Mouse (Mus musculus): ENCODE results near the gene Cdk9. TPM values are rescaled to one million over a fixed set of nuclear protein-coding genes. Genes with fewer than 3 reads are reported as not detected.

The Cdk9 gene
- polyA plus RNA-seq, 1 experiment, result 89.9 TPM

- no peak overlapping the region for H3K27ac ChIP-seq (ENCODE audit: insufficient read depth, low read depth, low read length)
- H3K36me3 ChIP-seq (ENCODE audit: control insufficient read depth, insufficient read depth, low read length), result peaks cover 24% of the 10 kb centered on the region; the same call in 1 of the 2 replicates
- no peaks in the 10 kb centered on the region for H3K27me3 ChIP-seq (ENCODE audit: control insufficient read depth, insufficient read depth, low read length)
- H3K4me1 ChIP-seq (ENCODE audit: control insufficient read depth, insufficient read depth, insufficient read length, low read length), result peaks cover 3% of the 10 kb centered on the region
- H3K4me3 ChIP-seq (ENCODE audit: low read depth, low read length), result no peak overlapping the region
- 95% methylated on average over 8 of the region's 8 CpGs for WGBS
- no peak for TF ChIP-seq POLR2A (IDR thresholded peaks at IDR 0.05; ENCODE audit: low read depth, low read length)
Observed at GRCm38 (mm10) chr2:32687562-32687961, 25.3 kb downstream of the Cdk9 start.

DNA sequence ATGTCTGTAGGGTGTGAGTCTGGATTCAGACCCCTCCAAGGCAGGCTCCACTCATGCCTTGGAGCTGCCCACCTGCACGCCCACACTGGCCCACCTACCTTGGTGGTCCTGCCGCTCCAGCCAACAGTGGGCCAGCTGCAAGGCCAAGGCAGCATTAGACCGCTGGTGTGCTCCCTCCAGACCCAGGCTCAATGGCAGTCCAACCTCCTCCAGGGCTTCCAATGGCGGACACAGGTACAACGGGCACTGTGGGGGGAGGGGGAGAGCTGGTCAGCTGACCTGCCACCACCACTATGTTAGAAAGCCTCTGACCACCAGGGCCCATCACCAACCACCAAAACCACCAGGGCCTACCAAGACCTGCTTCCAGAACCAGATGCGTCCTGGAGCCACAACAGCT, 26.2 kb downstream of the Cdk9 start:
- Histone ChIP-seq H3K27me3 (ENCODE audit: control insufficient read depth, insufficient read depth, low read length) (no peaks in the 10 kb centered on the region), H3K36me3 (ENCODE audit: control insufficient read depth, insufficient read depth, low read length) (peaks cover 24% of the 10 kb centered on the region; the same call in 1 of the 2 replicates), H3K4me1 (ENCODE audit: control insufficient read depth, insufficient read depth, insufficient read length, low read length) (no peaks in the 10 kb centered on the region; the same call in 1 of the 2 replicates), H3K27ac (ENCODE audit: insufficient read depth, low read depth, low read length) (no peak overlapping the region), H3K4me3 (ENCODE audit: low read depth, low read length) (no peak overlapping the region)
- WGBS, result 92% methylated on average over 6 of the region's 6 CpGs
- TF ChIP-seq CTCF (IDR thresholded peaks at IDR 0.05; ENCODE audit: extremely low read depth, insufficient read length, insufficient replicate concordance, low read depth, low read length) (no peak), POLR2A (IDR thresholded peaks at IDR 0.05; ENCODE audit: low read depth, low read length) (no peak)

DNA sequence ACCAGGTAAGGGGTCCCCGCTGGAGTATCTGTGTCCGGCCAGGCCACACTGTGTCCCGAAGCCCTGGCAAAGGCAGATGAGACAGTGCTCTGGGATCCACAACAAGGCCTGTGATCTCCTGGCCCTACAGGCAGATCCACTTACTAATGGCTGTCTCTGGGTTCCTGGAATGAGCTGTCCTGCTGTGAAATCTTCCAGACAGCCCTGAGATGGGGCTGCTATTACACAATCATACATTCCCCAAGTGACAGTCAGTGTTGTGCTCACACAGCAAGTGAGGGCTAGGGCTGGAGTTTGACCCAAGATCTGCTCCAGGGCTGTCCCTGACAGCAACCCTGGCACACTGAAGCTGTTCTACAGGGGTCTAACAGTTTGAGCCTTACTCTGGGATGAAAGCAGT, 27.1 kb downstream of the Cdk9 start:
- Histone ChIP-seq H3K4me3 (ENCODE audit: low read depth, low read length) (no peak overlapping the region), H3K36me3 (ENCODE audit: control insufficient read depth, insufficient read depth, low read length) (peaks cover 24% of the 10 kb centered on the region; the same call in 1 of the 2 replicates), H3K4me1 (ENCODE audit: control insufficient read depth, insufficient read depth, insufficient read length, low read length) (no peaks in the 10 kb centered on the region; the same call in 1 of the 2 replicates), H3K27ac (ENCODE audit: insufficient read depth, low read depth, low read length) (no peak overlapping the region), H3K27me3 (ENCODE audit: control insufficient read depth, insufficient read depth, low read length) (no peaks in the 10 kb centered on the region)
- 92% methylated on average over 3 of the region's 3 CpGs for WGBS
- TF ChIP-seq CTCF (IDR thresholded peaks at IDR 0.05; ENCODE audit: extremely low read depth, insufficient read length, insufficient replicate concordance, low read depth, low read length), result no peak
- no peak for TF ChIP-seq POLR2A (IDR thresholded peaks at IDR 0.05; ENCODE audit: low read depth, low read length)

GRCm38 (mm10) chr2:32684681-32685428, 28.0 kb downstream of the Cdk9 start:
- WGBS, result 90% methylated on average over 15 of the region's 15 CpGs
- Histone ChIP-seq H3K4me3 (ENCODE audit: low read depth, low read length) (no peak overlapping the region), H3K27me3 (ENCODE audit: control insufficient read depth, insufficient read depth, low read length) (no peaks in the 10 kb centered on the region), H3K27ac (ENCODE audit: insufficient read depth, low read depth, low read length) (no peak overlapping the region), H3K36me3 (ENCODE audit: control insufficient read depth, insufficient read depth, low read length) (peaks cover 24% of the 10 kb centered on the region; the same call in 1 of the 2 replicates), H3K4me1 (ENCODE audit: control insufficient read depth, insufficient read depth, insufficient read length, low read length) (no peaks in the 10 kb centered on the region; the same call in 1 of the 2 replicates)
- TF ChIP-seq CTCF (IDR thresholded peaks at IDR 0.05; ENCODE audit: extremely low read depth, insufficient read length, insufficient replicate concordance, low read depth, low read length) (no peak), POLR2A (IDR thresholded peaks at IDR 0.05; ENCODE audit: low read depth, low read length) (no peak)

- H3K27me3 ChIP-seq (ENCODE audit: control insufficient read depth, insufficient read depth, low read length), result no peaks in the 10 kb centered on the region
- no peak overlapping the region for H3K4me3 ChIP-seq (ENCODE audit: low read depth, low read length)
- peaks cover 24% of the 10 kb centered on the region; the same call in 1 of the 2 replicates for H3K36me3 ChIP-seq (ENCODE audit: control insufficient read depth, insufficient read depth, low read length)
- no peaks in the 10 kb centered on the region; the same call in 1 of the 2 replicates for H3K4me1 ChIP-seq (ENCODE audit: control insufficient read depth, insufficient read depth, insufficient read length, low read length)
- 86% methylated on average over 10 of the region's 10 CpGs for whole genome bisulfite sequencing
- no peak for TF ChIP-seq CTCF (IDR thresholded peaks at IDR 0.05; ENCODE audit: extremely low read depth, insufficient read length, insufficient replicate concordance, low read depth, low read length)
- TF ChIP-seq POLR2A (IDR thresholded peaks at IDR 0.05; ENCODE audit: low read depth, low read length), result no peak
- no peak overlapping the region for H3K27ac ChIP-seq (ENCODE audit: insufficient read depth, low read depth, low read length)
Observed at GRCm38 (mm10) chr2:32683701-32684100, 29.2 kb downstream of the Cdk9 start.

DNA sequence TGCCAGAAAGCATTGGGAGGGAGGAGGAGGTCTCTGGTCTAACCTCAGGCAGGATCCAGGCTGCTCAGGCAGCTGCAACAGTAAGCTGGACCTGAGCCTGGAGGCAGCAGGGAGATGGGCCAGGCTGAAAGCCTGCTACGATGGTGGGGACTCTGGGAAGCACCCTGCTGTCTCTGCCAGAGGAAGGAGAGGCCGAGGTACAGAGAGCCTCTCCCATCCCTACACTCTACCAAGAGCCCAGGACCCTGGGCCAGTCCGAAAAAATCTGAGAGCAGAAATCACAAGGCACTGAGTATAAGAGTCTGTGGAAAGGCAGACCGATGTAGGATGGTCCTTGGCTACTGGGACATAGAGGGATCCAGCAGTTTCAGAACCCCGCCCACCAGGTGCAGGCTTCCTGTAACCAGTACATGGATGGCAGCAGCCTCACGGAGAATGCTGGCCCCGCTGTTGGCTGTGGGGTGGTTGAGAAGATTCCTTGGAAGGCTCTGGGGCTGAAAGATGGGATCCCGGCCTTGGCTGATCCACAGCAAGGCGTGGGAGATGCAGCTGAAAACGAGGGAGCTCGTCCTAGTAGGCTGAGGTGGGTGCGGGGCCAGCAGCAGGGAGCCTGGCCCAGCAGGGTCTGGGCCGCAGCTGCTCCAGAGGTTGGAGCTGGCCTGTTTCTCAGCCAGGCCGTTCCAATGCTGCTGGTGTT, 30.0 kb downstream of the Cdk9 start:
- Histone ChIP-seq H3K4me3 (ENCODE audit: low read depth, low read length) (no peak overlapping the region), H3K27ac (ENCODE audit: insufficient read depth, low read depth, low read length) (no peak overlapping the region), H3K36me3 (ENCODE audit: control insufficient read depth, insufficient read depth, low read length) (peaks cover 22% of the 10 kb centered on the region; the same call in 1 of the 2 replicates), H3K27me3 (ENCODE audit: control insufficient read depth, insufficient read depth, low read length) (no peaks in the 10 kb centered on the region), H3K4me1 (ENCODE audit: control insufficient read depth, insufficient read depth, insufficient read length, low read length) (no peaks in the 10 kb centered on the region; the same call in 1 of the 2 replicates)
- TF ChIP-seq CTCF (IDR thresholded peaks at IDR 0.05; ENCODE audit: extremely low read depth, insufficient read length, insufficient replicate concordance, low read depth, low read length), result no peak
- no peak for TF ChIP-seq POLR2A (IDR thresholded peaks at IDR 0.05; ENCODE audit: low read depth, low read length)
- 84% methylated on average over 14 of the region's 14 CpGs for WGBS

DNA sequence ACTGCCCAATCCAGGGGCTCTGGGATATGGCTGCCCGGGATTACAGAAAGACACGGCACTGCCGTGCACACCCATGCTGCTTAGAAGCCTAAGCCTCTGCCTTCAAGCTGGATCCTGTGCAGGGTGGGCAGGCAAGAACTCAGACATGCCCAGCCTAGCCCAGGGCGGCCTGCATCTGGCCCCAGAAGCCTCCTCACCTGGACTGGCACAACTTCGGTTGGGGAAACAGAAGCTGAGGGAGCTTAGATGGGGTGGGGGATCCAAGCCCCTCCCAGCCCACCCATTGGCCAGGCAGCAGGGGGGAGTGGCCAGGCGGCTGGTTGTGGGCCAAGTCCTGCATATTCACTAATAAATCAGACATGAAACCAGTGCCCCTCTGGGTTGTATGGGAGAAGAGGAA, 31.1 kb downstream of the Cdk9 start:
- H3K36me3 ChIP-seq (ENCODE audit: control insufficient read depth, insufficient read depth, low read length), result peaks cover 20% of the 10 kb centered on the region; the same call in 1 of the 2 replicates
- no peaks in the 10 kb centered on the region for H3K27me3 ChIP-seq (ENCODE audit: control insufficient read depth, insufficient read depth, low read length)
- no peak overlapping the region for H3K27ac ChIP-seq (ENCODE audit: insufficient read depth, low read depth, low read length)
- TF ChIP-seq CTCF (IDR thresholded peaks at IDR 0.05; ENCODE audit: extremely low read depth, insufficient read length, insufficient replicate concordance, low read depth, low read length) (no peak), POLR2A (IDR thresholded peaks at IDR 0.05; ENCODE audit: low read depth, low read length) (no peak)
- 72% methylated on average over 6 of the region's 6 CpGs for WGBS
- H3K4me3 ChIP-seq (ENCODE audit: low read depth, low read length), result no peak overlapping the region
- no peaks in the 10 kb centered on the region; the same call in 1 of the 2 replicates for H3K4me1 ChIP-seq (ENCODE audit: control insufficient read depth, insufficient read depth, insufficient read length, low read length)

All from small intestine, adult 2 months (tissue).